Mouse (Mus musculus) left cerebral cortex, adult 2 months (tissue): ENCODE results near the gene Sbk3. TPM values are rescaled to one million over a fixed set of nuclear protein-coding genes. Genes with fewer than 3 reads are reported as not detected.
A peak's percentile ranks its signal among the peaks of the same experiment; 100 is the strongest.

Experiments
- DNase-seq, 2 experiments: peaks; one replicate each; pipeline ENCODE4 v3.0.0; 2021 to 2022; ENCODE audit warnings: low spot score in 2 of 2, mixed read lengths in 1 of 2; ENCODE audit errors: extremely low spot score in 1 of 2
- H3K27ac ChIP-seq: fragments of 200-600 bp; 2 replicates; pipeline ENCODE4 v1.8.1; 2022
- H3K4me3 ChIP-seq: fragments of 200-600 bp; 2 replicates; pipeline ENCODE4 v1.8.1; 2022
- CTCF ChIP-seq: fragments of 200-600 bp; IDR thresholded peaks from 2 replicates; pipeline ENCODE4 v1.8.1; 2022; ENCODE audit warnings: antibody characterized with exemption, mild to moderate bottlenecking, moderate library complexity
- intact Hi-C: fragments of 180-260 bp; cut with DNase I; formaldehyde crosslinking; loops from one replicate; pipeline ENCODE4 v1.15.1; 2025
- total RNA-seq, 2 experiments: library from RNA; stranded (reverse); gene quantifications; 2 replicates each; pipeline ENCODE4 v1.2.3; 2021

Sbk3 gene
- total RNA-seq, 2 experiments from 2014 or later: 1.1 to 1.5 TPM

DNA sequence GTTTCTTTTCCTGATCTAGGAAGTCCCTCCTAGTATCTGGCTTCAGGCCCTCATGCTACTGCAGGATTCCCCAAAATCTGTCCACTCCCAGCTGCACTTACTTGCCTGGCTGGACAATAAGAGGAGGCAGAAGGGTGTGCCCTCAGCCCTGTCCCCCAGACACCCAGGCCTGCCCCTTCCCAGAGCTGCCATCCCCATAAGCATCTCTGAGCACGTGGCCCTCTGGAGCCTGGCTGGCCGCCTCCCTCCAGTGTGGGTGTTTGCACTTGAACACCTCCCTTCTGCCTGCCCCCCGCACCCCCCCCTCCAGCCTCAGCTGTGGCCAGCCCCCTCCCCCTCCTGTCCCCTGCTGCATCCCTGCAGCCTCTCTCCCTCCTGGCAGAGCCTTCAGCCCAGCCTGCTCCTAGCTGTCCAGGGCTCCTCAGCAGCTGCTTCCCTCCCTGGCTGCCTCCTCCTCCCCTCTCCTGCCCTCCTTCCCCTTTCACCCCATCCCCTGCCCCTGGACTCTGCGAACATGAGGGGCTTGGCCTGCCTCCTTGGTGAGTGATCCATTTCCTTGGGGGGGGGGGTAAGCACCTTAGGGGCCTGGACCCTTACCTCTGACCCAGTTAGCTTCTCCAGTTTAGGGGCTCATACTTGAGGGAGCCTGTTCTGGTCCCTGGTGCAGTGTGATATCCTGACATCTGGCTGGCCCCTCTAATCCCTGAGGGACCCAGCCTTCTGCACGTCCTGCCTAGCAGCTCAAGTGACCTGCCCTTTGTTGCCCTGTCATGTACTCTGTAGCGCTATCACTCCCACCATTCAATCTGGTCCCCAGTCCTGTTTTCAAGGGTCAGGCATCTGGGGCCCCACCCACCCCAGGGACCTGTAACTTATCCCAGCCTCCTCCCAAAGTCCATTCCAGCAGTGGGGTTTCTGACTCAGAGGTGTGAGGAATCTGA lies 45.3 kb downstream of the Sbk3 start, which contains the start of gene Ssc5d:
TSS of gene Ssc5d (plus strand) at position 345 of the 941 bp plus-strand sequence.
- DNase-seq: no peak
- no peak within 1 kb of the TSS for H3K4me3 ChIP-seq
- intact Hi-C loops: no loop called here
- no peak for TF ChIP-seq CTCF
- H3K27ac ChIP-seq: peak within 1 kb of the TSS; percentile 99; the same call in 1 of the 2 replicates

DNA sequence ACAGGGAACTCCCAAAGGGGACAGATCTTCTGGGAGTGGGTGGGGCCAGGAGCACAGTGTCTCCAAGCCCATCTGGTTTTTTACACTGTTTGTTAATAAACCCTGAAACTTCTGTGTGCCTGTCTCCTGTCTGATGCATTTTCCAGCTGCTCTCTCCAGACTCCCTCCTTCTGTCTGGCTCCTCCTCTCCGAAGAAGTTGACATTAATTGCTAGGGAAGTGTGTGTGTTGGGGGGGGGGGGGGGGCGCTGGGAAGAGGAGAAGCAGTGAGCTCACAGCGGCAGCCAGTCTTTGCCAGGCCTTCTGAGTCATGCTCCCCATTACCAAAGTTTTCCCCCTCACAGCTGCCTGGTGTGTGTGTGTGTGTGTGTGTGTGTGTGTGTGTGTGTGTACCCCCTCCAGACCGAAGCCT lies 46.1 kb downstream of the Sbk3 start:
- TF ChIP-seq CTCF: no peak
- DNase-seq: no peak
- Histone ChIP-seq H3K27ac (no peak overlapping the region; the same call in 1 of the 2 replicates), H3K4me3 (no peak overlapping the region)
- intact Hi-C loops: no loop called here

DNA sequence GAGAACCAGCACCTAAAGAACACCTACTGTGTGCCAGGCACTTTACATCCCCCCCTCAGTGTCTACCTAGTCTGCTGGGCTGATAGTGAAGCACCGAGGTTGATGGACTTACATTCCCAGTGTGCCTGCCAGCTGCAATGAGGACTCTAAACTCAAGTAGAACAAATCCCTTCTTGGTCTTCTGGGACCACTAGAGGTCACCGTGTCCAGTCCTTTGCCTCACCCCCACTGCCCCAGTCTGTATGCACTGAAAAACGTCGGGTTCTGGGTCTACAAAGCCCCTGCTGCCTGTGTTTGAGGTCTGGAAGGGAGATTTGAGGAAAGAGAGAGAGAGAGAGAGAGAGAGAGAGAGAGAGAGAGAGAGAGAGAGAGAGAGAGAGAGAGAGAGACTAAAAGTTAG lies 46.5 kb downstream of the Sbk3 start:
- H3K4me3 ChIP-seq: peak overlapping the region; percentile 59
- intact Hi-C loops: no loop called here
- DNase-seq: no peak
- no peak for TF ChIP-seq CTCF
- H3K27ac ChIP-seq: peak overlapping the region; percentile 99

DNA sequence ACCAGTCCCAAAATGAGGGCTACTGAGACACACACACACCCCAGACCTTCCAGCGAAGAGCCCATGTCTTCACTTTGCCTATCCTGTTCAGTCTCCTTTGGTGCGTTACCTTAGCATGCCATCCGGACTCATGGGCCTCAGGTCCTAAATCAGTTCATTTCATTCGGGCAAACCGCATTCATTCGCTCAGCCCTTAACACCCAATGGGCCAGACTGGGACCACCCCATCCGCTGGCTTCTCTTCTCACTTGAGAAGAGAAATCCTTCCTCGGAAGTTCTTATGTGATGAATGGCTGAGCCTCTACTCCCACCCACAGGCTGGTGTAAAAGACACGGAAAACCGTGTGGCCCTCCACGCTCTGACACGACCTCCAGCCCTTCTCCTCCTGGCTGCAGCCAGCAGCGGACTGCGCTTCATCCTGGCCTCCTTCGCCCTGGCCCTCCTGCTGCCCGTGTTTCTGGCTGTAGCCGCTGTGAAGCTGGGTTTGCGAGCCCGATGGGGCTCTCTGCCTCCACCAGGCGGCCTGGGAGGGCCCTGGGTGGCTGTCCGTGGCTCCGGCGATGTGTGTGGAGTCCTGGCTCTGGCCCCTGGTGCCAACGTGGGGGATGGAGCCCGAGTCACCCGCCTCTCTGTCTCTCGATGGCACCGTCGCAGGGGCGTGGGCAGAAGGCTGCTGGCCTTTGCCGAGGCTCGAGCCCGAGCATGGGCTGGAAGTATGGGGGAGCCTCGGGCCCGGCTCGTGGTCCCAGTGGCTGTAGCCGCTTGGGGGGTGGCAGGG lies 47.2 kb downstream of the Sbk3 start:
- intact Hi-C loops: no loop called here

DNA sequence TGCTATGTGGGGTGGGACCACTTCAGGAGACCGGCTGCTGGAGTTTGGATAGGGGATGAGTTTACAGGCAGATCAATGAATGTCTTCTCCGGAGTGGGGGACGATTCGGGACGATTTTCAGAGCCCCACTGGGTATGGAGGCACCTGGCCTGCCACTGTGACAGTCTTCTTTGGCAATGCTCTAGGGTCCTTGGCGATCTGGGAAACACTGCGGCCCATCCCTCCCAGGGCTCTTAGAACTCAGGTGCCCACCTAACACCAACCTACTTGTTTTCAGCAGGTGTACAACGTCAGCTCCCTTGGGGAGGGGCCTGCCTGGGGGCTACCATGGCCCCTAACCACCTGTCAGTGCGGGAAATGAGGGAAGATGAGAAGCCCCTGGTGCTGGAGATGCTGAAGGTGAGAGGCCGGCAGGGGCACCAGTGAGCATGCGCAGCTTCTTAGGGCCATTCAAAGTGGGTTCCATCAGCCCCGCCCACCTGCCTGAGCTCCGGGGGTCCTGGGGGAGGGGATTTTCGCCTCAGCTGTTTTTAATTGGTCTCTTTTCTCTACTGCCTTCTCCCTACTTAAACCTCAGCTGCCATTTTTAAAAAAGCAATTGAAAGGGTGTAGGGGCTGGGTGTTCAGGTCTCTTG lies 47.9 kb downstream of the Sbk3 start:
- DNase-seq: peak; percentile 71 to 81
- H3K4me3 ChIP-seq: peak overlapping the region; percentile 59
- H3K27ac ChIP-seq: peak overlapping the region; percentile 99
- intact Hi-C loops: no loop called here
- TF ChIP-seq CTCF: peak; percentile 57

More for the DNA sequence above, 47.2 kb downstream of the Sbk3 start:
- H3K27ac ChIP-seq: peak overlapping the region; percentile 99
- peak; percentile 57 for TF ChIP-seq CTCF
- H3K4me3 ChIP-seq: peak overlapping the region; percentile 59
- peak; percentile 69 to 71 for DNase-seq

- DNase-seq: peak; percentile 85 to 88
- intact Hi-C loops: no loop called here
- peak overlapping the region; percentile 99 for H3K27ac ChIP-seq
- no peak for TF ChIP-seq CTCF
- peak overlapping the region; percentile 59 for H3K4me3 ChIP-seq
These were observed 48.5 kb downstream of the Sbk3 start for GRCm38 (mm10) chr7:4922508-4922907.

GRCm38 (mm10) chr7:4921824-4922482 lies 49.0 kb downstream of the Sbk3 start, which contains the start of gene Nat14:
Gene Nat14, plus strand, starts transcription at chr7:4922028.
- DNase-seq: no peak
- no peak for TF ChIP-seq CTCF
- H3K4me3 ChIP-seq: peak within 1 kb of the TSS; percentile 59
- H3K27ac ChIP-seq: peak within 1 kb of the TSS; percentile 99
- intact Hi-C loops: no loop called here

DNA sequence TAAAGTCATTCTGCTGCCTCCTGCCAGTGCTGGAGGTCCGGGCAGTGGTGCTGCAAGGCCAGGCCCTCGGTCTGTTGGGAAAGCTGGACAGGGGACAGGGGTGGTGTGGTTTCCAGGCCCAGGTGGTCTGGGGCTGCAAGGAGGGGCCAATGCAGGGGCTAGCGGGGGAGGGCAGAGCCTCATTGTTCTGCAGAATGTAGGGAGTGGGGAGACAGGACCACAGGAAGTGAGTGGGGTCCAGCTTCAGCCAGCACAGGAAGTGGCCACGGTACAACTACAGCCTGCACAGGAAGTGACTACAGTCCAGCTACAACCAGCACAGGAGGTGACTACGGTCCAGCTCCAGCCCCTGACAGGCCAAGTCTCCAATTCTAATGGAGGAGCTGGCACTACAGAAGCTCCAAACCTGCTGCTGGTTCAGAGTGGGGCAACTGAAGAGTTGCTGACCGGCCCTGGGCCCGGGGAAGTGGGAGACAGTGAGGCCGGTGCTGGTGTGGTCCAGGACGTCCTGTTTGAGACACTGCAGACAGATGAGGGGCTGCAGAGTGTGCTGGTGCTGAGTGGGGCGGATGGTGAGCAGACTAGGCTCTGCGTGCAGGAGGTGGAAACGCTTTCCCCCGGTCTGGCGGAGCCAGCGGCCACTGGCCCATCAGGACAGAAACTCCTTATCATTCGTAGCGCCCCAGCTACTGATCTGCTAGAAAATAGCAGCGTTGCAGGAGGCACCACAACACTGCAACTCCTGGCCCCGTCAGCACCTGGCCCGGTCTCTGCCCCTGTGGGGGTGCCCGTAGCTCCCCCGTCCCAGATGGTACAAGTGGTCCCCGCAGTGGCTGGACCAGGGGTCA lies 49.8 kb downstream of the Sbk3 start:
- peak overlapping the region; percentile 59; the same call in 1 of the 2 replicates for H3K4me3 ChIP-seq
- TF ChIP-seq CTCF: no peak
- intact Hi-C loops: no loop called here
- H3K27ac ChIP-seq: peak overlapping the region; percentile 99
- no peak for DNase-seq

DNA sequence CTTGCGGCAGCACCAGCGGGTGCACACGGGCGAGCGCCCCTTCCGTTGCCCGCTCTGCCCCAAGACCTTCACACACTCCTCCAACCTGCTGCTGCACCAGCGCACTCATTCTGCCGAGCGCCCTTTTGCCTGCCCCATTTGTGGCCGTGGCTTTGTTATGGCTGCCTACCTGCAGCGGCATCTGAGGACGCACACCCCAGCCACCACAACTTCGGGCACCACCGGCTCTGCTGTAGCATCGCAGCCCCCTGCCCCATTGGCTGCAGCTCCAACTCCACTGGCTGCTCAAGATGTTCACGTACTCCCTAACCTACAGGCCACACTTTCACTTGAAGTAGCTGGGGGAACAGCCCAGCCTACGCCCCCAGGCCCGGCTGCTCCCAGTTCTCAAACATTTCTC lies 50.5 kb downstream of the Sbk3 start:
- intact Hi-C loops: no loop called here
- no peak overlapping the region for H3K27ac ChIP-seq
- H3K4me3 ChIP-seq: no peak overlapping the region
- no peak for DNase-seq
- no peak for TF ChIP-seq CTCF

DNA sequence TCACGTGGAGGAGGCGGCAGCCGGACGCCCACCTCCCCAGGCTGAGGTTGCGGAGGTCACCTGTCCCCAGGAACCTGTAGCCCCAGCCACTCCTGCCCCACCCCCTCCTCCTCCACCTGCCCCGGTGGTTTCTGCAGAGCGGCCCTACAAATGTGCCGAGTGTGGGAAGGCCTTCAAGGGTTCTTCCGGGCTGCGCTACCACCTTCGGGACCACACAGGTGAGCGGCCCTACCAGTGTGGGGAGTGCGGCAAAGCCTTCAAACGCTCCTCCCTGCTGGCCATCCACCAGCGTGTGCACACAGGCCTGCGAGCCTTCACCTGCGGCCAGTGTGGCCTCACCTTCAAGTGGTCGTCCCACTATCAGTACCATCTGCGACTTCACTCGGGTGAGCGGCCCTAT lies 51.0 kb downstream of the Sbk3 start:
- intact Hi-C loops: loop anchor here (5.0 kb wide), 1 partner anchor 108 kb away; the partner anchor contains the start of gene Ube2s
- no peak for TF ChIP-seq CTCF
- H3K4me3 ChIP-seq: no peak overlapping the region
- no peak for DNase-seq
- H3K27ac ChIP-seq: no peak overlapping the region
